Mouse (Mus musculus) midbrain, embryonic 11.5 days (tissue): Measurements from ENCODE around the gene Slc12a1. TPM values are rescaled to one million over a fixed set of nuclear protein-coding genes. Genes with fewer than 3 reads are reported as not detected.

Experiments used
- ATAC-seq: fragments of 200-750 bp; cut with Nextera tagmentation; 2 replicates; pipeline ENCODE4 v1.8.0; 2017; ENCODE audit warnings: moderate TSS enrichment, moderate library complexity; ENCODE audit not compliant: low FRiP score
- DNase-seq: peaks from one replicate; pipeline ENCODE4 v3.0.0; 2015; ENCODE audit warnings: low spot score; ENCODE audit errors: missing footprints
- H3K27ac ChIP-seq: fragments of 300-500 bp; sonication (generic); 2 replicates; pipeline ENCODE4 v1.5.1; 2014; ENCODE audit warnings: low read depth, low read length
- H3K27me3 ChIP-seq: fragments of 300-500 bp; sonication (generic); 2 replicates; pipeline ENCODE4 v1.6.1; 2014; ENCODE audit warnings: mild to moderate bottlenecking, low read length, moderate library complexity, mixed read lengths; ENCODE audit not compliant: control insufficient read depth, insufficient read depth
- H3K36me3 ChIP-seq: fragments of 300-500 bp; sonication (generic); 2 replicates; pipeline ENCODE4 v1.6.1; 2014; ENCODE audit warnings: mild to moderate bottlenecking, low read length, moderate library complexity, mixed read lengths; ENCODE audit not compliant: control insufficient read depth, insufficient read depth
- H3K4me1 ChIP-seq: fragments of 300-500 bp; sonication (generic); 2 replicates; pipeline ENCODE4 v1.6.1; 2014; ENCODE audit warnings: low read length; ENCODE audit not compliant: control insufficient read depth, insufficient read depth
- H3K4me2 ChIP-seq: fragments of 300-500 bp; sonication (generic); 2 replicates; pipeline ENCODE4 v1.6.1; 2014; ENCODE audit warnings: mild to moderate bottlenecking, moderate library complexity
- H3K4me3 ChIP-seq: fragments of 300-500 bp; sonication (generic); 2 replicates; pipeline ENCODE4 v1.5.1; 2014; ENCODE audit warnings: low read depth, low read length
- H3K9ac ChIP-seq: fragments of 300-500 bp; sonication (generic); 2 replicates; pipeline ENCODE4 v1.6.1; 2014; ENCODE audit warnings: low read length
- H3K9me3 ChIP-seq: fragments of 300-500 bp; sonication (generic); 2 replicates; pipeline ENCODE4 v1.6.1; 2016; ENCODE audit warnings: low read length; ENCODE audit not compliant: control insufficient read depth
- WGBS: fragments of 180-500 bp; shearing (Covaris S2); extraction: QIAGEN DNeasy Blood & Tissue Kit; methylation state at CpG from one replicate; pipeline ENCODE4 v1.1.7; 2014; 5-methylcytosine and 5-hydroxymethylcytosine counted together
- polyA plus RNA-seq: library from polyadenylated mRNA; unstranded; fragments of >200 nt; fragmentation: Nextera tagmentation; extraction: Ambion mirVana; gene quantifications from 2 replicates; pipeline ENCODE4 v1.2.1, GENCODE M21; 2014

Gene Slc12a1
- polyA plus RNA-seq, 1 experiment from 2014 or later: 0.03 TPM

GRCm38 (mm10) chr2:125247962-125248235 is 95.6 kb downstream of the Slc12a1 start:
- Histone ChIP-seq H3K36me3 (peaks cover 4% of the 10 kb centered on the region; the same call in 1 of the 2 replicates), H3K4me3 (peak overlapping the region; percentile 72), H3K4me2 (peak overlapping the region; percentile 77), H3K27ac (peak overlapping the region; percentile 76; the same call in 1 of the 2 replicates), H3K4me1 (peaks cover 3% of the 10 kb centered on the region; the same call in 1 of the 2 replicates), H3K27me3 (no peaks in the 10 kb centered on the region), H3K9ac (peak overlapping the region; percentile 92), H3K9me3 (no peaks in the 10 kb centered on the region)
- WGBS: under 1% methylated on average over 9 of the region's 9 CpGs
- DNase-seq (peak; percentile 95), ATAC-seq (no peak)

- no peaks in the 10 kb centered on the region for H3K27me3 ChIP-seq
- peak overlapping the region; percentile 92 for H3K9ac ChIP-seq
- peaks cover 3% of the 10 kb centered on the region; the same call in 1 of the 2 replicates for H3K4me1 ChIP-seq
- no peak for DNase-seq
- H3K4me3 ChIP-seq: peak overlapping the region; percentile 72
- H3K4me2 ChIP-seq: peak overlapping the region; percentile 77
- 0% methylated on average over 8 of the region's 8 CpGs for WGBS
- H3K27ac ChIP-seq: no peak overlapping the region
- no peak for ATAC-seq
- no peaks in the 10 kb centered on the region for H3K9me3 ChIP-seq
- H3K36me3 ChIP-seq: peaks cover 5% of the 10 kb centered on the region; the same call in 1 of the 2 replicates
Measured at GRCm38 (mm10) chr2:125248256-125248655, 96.0 kb downstream of the Slc12a1 start.

- DNase-seq (peak; percentile 78), ATAC-seq (no peak)
- Histone ChIP-seq H3K4me3 (no peak overlapping the region), H3K27ac (no peak overlapping the region), H3K4me2 (peak overlapping the region; percentile 77; the same call in 1 of the 2 replicates), H3K9ac (no peak overlapping the region), H3K9me3 (no peaks in the 10 kb centered on the region), H3K27me3 (no peaks in the 10 kb centered on the region), H3K36me3 (peaks cover 15% of the 10 kb centered on the region; the same call in 1 of the 2 replicates), H3K4me1 (peaks cover 3% of the 10 kb centered on the region; the same call in 1 of the 2 replicates)
- 80% methylated on average over 4 of the region's 4 CpGs for WGBS
Measured at GRCm38 (mm10) chr2:125249339-125249738, 97.0 kb downstream of the Slc12a1 start.

DNA sequence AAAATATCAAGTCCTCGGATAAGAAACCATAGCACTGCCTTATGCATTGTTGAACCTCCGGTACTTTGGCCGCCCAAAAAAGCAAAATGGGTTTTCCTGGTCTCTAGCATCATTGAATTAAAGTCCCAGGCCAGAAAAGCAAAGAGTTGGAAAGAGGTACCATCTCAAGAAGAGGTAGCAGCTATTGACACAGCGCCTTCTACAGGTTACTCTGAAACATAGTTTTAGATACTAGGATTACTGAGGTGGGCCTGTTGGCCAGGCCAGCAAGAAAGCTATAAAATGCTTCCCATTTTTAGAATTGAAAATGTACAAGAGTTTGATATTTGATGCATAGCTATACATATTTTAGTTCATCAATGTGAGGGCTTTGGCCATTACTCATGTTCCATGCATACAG is 97.6 kb downstream of the Slc12a1 start:
- H3K4me3 ChIP-seq: no peak overlapping the region
- 94% methylated on average over 4 of the region's 4 CpGs for WGBS
- no peak overlapping the region for H3K9ac ChIP-seq
- no peaks in the 10 kb centered on the region for H3K9me3 ChIP-seq
- peaks cover 16% of the 10 kb centered on the region; the same call in 1 of the 2 replicates for H3K36me3 ChIP-seq
- no peak overlapping the region for H3K4me2 ChIP-seq
- ATAC-seq: no peak
- no peaks in the 10 kb centered on the region for H3K27me3 ChIP-seq
- DNase-seq: no peak
- H3K4me1 ChIP-seq: peaks cover 3% of the 10 kb centered on the region; the same call in 1 of the 2 replicates
- no peak overlapping the region for H3K27ac ChIP-seq

- H3K36me3 ChIP-seq: peaks cover 18% of the 10 kb centered on the region; the same call in 1 of the 2 replicates
Measured at GRCm38 (mm10) chr2:125251781-125252180, 99.5 kb downstream of the Slc12a1 start.

DNA sequence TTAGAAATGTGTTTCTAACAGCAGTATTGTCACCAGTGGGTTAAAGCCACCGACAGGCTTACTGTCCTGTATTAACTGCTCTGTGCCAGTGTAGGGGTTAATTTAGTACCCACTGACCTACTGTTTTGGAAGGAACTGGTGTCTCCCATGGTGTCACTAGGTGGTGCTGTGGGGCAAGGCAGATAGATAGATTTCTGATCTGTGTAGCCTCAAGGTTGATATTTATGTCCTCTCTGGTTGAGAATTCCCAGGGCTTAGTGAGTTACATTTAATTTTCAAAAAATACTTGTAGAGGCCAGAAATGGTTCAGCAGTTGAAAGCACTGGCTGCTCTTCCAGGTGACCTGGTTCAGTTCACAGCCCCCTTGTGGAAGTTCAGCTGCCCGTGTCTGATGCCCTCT is 100.0 kb downstream of the Slc12a1 start:
- peak; percentile 90 for DNase-seq
- WGBS: 76% methylated on average over 2 of the region's 2 CpGs
- H3K9me3 ChIP-seq: no peaks in the 10 kb centered on the region

More at GRCm38 (mm10) chr2:125251781-125252180, 99.5 kb downstream of the Slc12a1 start:
- no peak overlapping the region for H3K27ac ChIP-seq
- H3K4me1 ChIP-seq: no peaks in the 10 kb centered on the region; the same call in 1 of the 2 replicates
- H3K4me3 ChIP-seq: no peak overlapping the region
- no peak for ATAC-seq
- H3K9me3 ChIP-seq: no peaks in the 10 kb centered on the region
- H3K9ac ChIP-seq: no peak overlapping the region
- 88% methylated on average over 4 of the region's 4 CpGs for WGBS
- DNase-seq: no peak
- H3K27me3 ChIP-seq: no peaks in the 10 kb centered on the region
- no peak overlapping the region for H3K4me2 ChIP-seq

DNA sequence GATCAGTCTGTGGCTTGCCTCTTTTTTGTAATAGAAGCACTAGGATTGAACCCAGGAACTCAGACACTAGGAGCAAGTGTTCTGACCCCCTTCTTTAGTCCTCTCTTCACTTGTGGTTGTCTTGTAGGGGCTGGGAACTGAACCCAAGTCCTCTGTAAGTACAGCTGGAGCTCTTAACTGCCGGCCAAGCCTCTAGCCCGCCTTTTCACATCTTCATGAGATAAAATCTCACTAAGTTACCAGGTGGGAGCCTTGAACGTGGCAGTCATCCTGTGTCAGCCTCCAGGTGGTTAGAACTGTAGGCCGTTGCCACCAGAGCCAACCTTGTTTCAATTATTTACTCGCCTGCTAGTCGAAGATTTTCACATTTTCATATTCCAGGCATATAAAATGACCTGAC is 101.4 kb downstream of the Slc12a1 start:
- DNase-seq (no peak), ATAC-seq (no peak)
- 96% methylated on average over 6 of the region's 6 CpGs for WGBS
- Histone ChIP-seq H3K9ac (no peak overlapping the region), H3K4me3 (no peak overlapping the region), H3K27me3 (no peaks in the 10 kb centered on the region), H3K36me3 (peaks cover 23% of the 10 kb centered on the region), H3K9me3 (no peaks in the 10 kb centered on the region), H3K4me2 (no peak overlapping the region), H3K27ac (no peak overlapping the region), H3K4me1 (no peaks in the 10 kb centered on the region; the same call in 1 of the 2 replicates)

More for the DNA sequence above, 100.0 kb downstream of the Slc12a1 start:
- Histone ChIP-seq H3K4me2 (no peak overlapping the region), H3K9ac (no peak overlapping the region), H3K27ac (no peak overlapping the region), H3K4me3 (no peak overlapping the region), H3K27me3 (no peaks in the 10 kb centered on the region), H3K4me1 (no peaks in the 10 kb centered on the region; the same call in 1 of the 2 replicates), H3K36me3 (peaks cover 18% of the 10 kb centered on the region; the same call in 1 of the 2 replicates)
- no peak for ATAC-seq

GRCm38 (mm10) chr2:125254630-125255029 is 102.3 kb downstream of the Slc12a1 start:
- no peaks in the 10 kb centered on the region for H3K4me1 ChIP-seq
- no peaks in the 10 kb centered on the region for H3K9me3 ChIP-seq
- H3K9ac ChIP-seq: no peak overlapping the region
- no peak for ATAC-seq
- no peaks in the 10 kb centered on the region for H3K27me3 ChIP-seq
- no peak overlapping the region for H3K4me2 ChIP-seq
- WGBS: 87% methylated on average over 3 of the region's 3 CpGs
- peak; percentile 85 for DNase-seq
- no peak overlapping the region for H3K27ac ChIP-seq
- no peak overlapping the region for H3K4me3 ChIP-seq
- peaks cover 23% of the 10 kb centered on the region for H3K36me3 ChIP-seq

DNA sequence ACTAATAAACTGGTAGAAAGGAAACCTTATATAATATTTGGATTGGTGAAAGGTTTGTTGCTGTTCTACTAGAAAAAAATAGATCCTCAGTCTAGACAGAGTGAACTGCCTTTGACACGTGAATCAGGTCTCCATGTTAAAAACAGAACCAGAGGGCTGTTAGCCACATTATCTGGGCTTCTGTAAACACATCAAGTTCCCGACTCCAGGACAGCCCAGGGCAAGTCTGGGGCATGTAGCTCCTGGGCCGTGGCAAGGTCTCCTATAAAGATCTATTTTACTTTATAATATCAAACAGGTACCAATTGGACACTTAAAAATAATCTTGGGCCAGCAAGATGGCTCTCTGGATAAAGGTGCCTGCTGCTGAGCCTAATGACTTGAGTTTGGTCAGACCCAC is 103.6 kb downstream of the Slc12a1 start:
- 90% methylated on average over 3 of the region's 3 CpGs for WGBS
- no peak for DNase-seq
- Histone ChIP-seq H3K4me3 (no peak overlapping the region), H3K36me3 (peaks cover 23% of the 10 kb centered on the region), H3K9ac (no peak overlapping the region), H3K27ac (no peak overlapping the region), H3K9me3 (no peaks in the 10 kb centered on the region), H3K4me1 (no peaks in the 10 kb centered on the region), H3K4me2 (no peak overlapping the region), H3K27me3 (no peaks in the 10 kb centered on the region)
- no peak for ATAC-seq
